In the genomic region with DNA sequence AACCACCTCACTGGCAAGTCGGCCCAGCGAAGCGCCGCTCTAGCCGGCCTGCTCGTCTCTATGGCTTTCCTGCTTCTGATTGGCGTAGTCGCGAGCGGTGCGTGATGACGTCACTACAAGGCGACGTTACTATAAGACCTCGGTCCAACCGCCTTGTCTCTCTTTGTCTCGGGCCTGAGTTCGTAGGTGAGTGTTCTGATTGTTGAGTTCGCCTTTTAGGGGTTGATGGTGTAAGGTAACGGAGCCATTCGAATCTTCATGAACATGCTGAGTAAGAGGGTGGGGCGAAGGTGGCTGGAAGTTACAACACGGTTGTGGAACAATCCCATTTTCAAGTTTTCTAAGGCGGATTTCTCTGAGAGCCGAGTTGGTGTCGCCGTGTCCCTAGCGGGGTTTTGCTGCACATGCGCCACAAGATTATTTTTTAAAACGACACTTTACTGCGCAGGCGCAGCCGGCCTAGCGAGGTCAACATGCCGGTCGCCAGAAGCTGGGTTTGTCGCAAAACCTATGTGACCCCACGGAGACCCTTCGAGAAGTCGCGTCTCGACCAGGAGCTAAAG, we compare ENCODE assay signal across 8 mouse cellular contexts. TPM values are rescaled to one million over a fixed set of nuclear protein-coding genes. Genes with fewer than 3 reads are reported as not detected.
A peak's percentile ranks its signal among the peaks of the same experiment; 100 is the strongest.
DNase-seq lines count a peak whose midpoint lies in the region; ATAC-seq and TF ChIP-seq lines count a peak whose summit lies in the region.

Gene Rps9 (plus strand): TSS at position 115 of the 563 bp plus-strand sequence.

- ATAC-seq in frontal cortex, adult (ENCODE audit: low TSS enrichment) = peak; percentile 94
- ATAC-seq in lung, postnatal 0 days = peak; percentile 96

- peaks cover 70% of the 10 kb centered on the region for H3K36me3 ChIP-seq in hindbrain, embryonic 10.5 days
- H3K36me3 ChIP-seq in lung, postnatal 0 days (ENCODE audit: insufficient read depth, low read length) = peaks cover 9% of the 10 kb centered on the region; the same call in 1 of the 2 replicates

- H3K9me3 ChIP-seq in hindbrain, embryonic 10.5 days = no peaks in the 10 kb centered on the region
- H3K9me3 ChIP-seq in lung, postnatal 0 days (ENCODE audit: low read length) = no peaks in the 10 kb centered on the region

- peak within 1 kb of the TSS; percentile 89 for H3K4me3 ChIP-seq in hindbrain, embryonic 10.5 days
- peak within 1 kb of the TSS; percentile 66 for H3K4me3 ChIP-seq in lung, postnatal 0 days (ENCODE audit: low read depth, low read length)

- H3K4me2 ChIP-seq in lung, postnatal 0 days (replicated peaks; ENCODE audit: low read depth, low read length) = peak within 1 kb of the TSS; percentile 88

- H3K9ac ChIP-seq in lung, postnatal 0 days (replicated peaks; ENCODE audit: low read depth) = peak within 1 kb of the TSS; percentile 45

- under 1% methylated on average over 42 of the region's 42 CpGs for WGBS in hindbrain, embryonic 10.5 days
- 1% methylated on average over 42 of the region's 42 CpGs for WGBS in lung, postnatal 0 days

- peak; percentile 49 for TF ChIP-seq CTCF in lung, postnatal 0 days (IDR thresholded peaks at IDR 0.05)

- peaks cover 27% of the 10 kb centered on the region for H3K4me1 ChIP-seq in hindbrain, embryonic 10.5 days (replicated peaks)
- H3K4me1 ChIP-seq in lung, postnatal 0 days (ENCODE audit: insufficient read depth, low read depth, low read length) = peaks cover 13% of the 10 kb centered on the region; the same call in 1 of the 2 replicates

- peak; percentile 93 for DNase-seq in MN1 (ENCODE audit: low spot score)
- peak; percentile 98 for DNase-seq in cerebellum, adult 9-10 months
- DNase-seq in hindbrain, embryonic 10.5 days (ENCODE audit: low spot score) = peak; percentile 96
- peak; percentile 97 for DNase-seq in layer of hippocampus, adult 9-11 months
- peak; percentile 99 for DNase-seq in lung, postnatal 0 days (ENCODE audit: low spot score)
- DNase-seq in ovary, postnatal 14 days (ENCODE audit: low spot score) = peak; percentile 95
- peak; percentile 96 for DNase-seq in thymus, postnatal 14 days

- no peaks in the 10 kb centered on the region for H3K27me3 ChIP-seq in hindbrain, embryonic 10.5 days (ENCODE audit: insufficient read depth, poor library complexity, severe bottlenecking)
- H3K27me3 ChIP-seq in lung, postnatal 0 days (replicated peaks; ENCODE audit: insufficient read depth, low read length) = no peaks in the 10 kb centered on the region

- no peak; the same call in 1 of the 2 replicates for TF ChIP-seq EP300 in lung, postnatal 0 days (IDR thresholded peaks at IDR 0.05)

- H3K27ac ChIP-seq in hindbrain, embryonic 10.5 days = peak within 1 kb of the TSS; percentile 97
- peak within 1 kb of the TSS; percentile 88 for H3K27ac ChIP-seq in lung, postnatal 0 days (ENCODE audit: low read length)

RNA-seq across cellular contexts. Expression of gene Rps9, which starts in this region (rescaled TPM):
- polyA plus RNA-seq in hindbrain, embryonic 10.5 days (2016; fragmentation: Nextera tagmentation; extraction: Ambion mirVana) = 1,151 and 1,302 TPM in 2 replicates
- 1,058 and 1,064 TPM in 2 replicates for polyA plus RNA-seq in lung, postnatal 0 days (2015; fragmentation: Nextera tagmentation; extraction: Ambion mirVana)

Comparison
In these comparisons a context has a peak if more than half of its experiments do, and no peak if none do; other contexts are left out.
1. Peak in every context shown above with its lines: DNase-seq, ATAC-seq, H3K4me3 ChIP-seq and H3K27ac ChIP-seq.